Mouse (Mus musculus) left cerebral cortex, postnatal 4 days (tissue): ENCODE data around the gene Haghl. TPM values are rescaled to one million over a fixed set of nuclear protein-coding genes. Genes with fewer than 3 reads are reported as not detected.
"Not testable (repeated sequence)": the region's sequence is repeated elsewhere in the genome, so short reads cannot be mapped to it uniquely, and the experiment has no call there.

ENCODE experiments used
- DNase-seq: peaks from one replicate; pipeline ENCODE4 v3.0.0-alpha.2; 2022
- intact Hi-C: fragments of 180-260 bp; cut with DNase I; formaldehyde crosslinking; loops from one replicate; pipeline ENCODE4 v1.15.1; 2025
- total RNA-seq, 2 experiments: library from RNA; stranded (reverse); gene quantifications; 2 replicates each; pipeline ENCODE4 v1.2.3; 2021

Haghl gene
- total RNA-seq, 2 experiments from 2014 or later = 82.0 to 98.4 TPM

DNA sequence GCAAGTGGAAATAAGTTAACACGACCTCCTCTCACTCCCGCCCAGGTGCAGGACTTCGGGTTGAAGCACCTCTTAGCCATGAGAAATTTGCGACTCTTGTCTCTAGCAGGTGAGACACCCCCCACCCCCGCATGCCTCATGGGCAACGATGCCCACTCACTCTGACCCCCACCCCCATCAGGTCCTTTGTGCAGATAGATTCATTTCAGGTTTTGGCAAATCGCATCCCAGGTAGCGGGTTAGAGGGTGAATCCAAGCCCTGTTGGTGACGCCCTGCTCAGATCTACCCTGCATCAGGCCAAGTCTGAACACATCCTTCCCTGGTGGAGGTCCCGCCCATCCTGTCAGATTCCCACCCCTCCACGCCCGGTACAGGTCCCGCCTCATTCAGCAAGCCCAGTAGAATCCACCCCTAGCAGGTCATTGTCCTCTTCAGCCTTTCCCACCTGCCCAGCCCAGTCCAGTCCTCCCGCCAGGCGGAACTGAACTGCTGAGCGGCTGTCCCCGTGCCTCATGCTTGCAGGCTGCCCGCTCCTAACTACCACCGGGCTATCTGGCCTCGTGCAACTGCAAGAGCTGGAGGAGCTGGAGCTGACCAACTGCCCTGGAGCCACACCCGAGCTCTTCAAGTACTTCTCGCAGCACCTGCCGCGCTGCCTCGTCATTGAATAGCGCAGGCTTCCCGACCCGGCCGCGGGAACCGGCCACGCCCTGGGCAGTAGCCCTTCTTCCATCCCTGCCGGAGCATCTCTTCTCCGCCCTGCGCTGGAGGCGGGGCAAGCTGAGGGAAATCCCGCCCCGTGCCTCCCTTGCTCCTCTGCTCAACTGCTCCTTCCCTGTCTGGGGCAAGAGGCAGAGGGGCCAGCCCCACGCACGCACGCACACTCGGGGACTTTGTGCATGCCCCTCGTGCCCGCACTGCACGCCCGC lies 33.6 kb upstream of the Haghl start:
- no peak for DNase-seq
- intact Hi-C loops = no loop called here

DNA sequence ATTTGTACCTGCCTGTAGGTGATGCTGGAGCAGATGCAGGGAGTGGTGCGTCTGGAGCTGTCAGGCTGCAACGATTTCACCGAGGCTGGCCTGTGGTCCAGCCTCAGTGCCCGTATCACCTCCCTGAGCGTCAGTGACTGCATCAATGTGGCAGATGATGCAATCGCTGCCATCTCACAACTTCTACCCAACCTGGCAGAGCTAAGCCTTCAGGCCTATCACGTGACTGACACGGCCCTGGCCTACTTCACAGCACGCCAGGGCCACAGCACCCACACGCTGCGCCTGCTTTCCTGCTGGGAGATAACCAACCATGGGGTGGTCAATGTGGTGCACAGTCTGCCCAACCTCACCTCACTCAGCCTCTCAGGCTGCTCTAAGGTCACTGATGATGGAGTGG lies 32.2 kb upstream of the Haghl start:
- intact Hi-C loops = no loop called here
- DNase-seq = no peak

DNA sequence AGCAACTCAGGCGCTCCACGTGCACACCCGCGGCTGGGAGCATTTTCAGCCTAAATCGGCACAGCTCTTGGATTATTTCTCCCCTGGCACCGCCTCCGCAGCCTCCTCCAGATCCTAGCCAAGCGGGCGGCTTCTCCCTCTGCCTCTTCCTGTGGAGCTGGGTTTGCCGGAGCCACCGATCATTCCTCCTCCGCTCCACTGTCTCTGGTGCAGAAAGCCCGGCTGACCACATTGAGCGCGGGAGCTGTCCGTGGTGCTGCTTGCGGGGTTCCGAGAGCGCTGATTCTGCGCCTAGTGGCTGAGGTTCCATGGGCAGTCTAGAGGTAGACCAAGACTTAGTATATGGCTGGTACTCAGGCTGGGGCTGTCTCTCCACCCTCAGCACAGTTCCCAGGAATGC lies 28.0 kb upstream of the Haghl start:
- intact Hi-C loops = no loop called here
- peak; percentile 70 for DNase-seq

DNA sequence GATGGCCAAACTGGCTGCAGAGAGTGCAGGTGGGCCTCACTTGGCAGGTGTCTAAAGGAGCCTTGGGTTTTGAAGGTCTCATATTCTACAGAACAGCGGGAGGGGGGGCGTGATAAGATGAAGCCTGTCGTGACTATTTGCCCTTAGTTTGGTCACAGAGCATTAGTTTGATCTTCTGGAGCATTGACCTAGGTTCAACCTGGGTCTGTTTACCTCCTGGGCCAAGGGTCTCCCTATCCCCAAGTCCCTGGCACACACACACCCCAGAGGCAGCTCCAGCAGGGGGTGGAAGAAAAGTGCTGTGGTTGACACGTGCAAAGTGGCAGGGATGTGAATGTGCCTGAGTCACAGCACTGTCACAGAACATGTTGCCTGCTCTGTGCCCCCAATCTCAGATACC lies 25.4 kb upstream of the Haghl start:
- DNase-seq = no peak
- intact Hi-C loops = no loop called here

DNA sequence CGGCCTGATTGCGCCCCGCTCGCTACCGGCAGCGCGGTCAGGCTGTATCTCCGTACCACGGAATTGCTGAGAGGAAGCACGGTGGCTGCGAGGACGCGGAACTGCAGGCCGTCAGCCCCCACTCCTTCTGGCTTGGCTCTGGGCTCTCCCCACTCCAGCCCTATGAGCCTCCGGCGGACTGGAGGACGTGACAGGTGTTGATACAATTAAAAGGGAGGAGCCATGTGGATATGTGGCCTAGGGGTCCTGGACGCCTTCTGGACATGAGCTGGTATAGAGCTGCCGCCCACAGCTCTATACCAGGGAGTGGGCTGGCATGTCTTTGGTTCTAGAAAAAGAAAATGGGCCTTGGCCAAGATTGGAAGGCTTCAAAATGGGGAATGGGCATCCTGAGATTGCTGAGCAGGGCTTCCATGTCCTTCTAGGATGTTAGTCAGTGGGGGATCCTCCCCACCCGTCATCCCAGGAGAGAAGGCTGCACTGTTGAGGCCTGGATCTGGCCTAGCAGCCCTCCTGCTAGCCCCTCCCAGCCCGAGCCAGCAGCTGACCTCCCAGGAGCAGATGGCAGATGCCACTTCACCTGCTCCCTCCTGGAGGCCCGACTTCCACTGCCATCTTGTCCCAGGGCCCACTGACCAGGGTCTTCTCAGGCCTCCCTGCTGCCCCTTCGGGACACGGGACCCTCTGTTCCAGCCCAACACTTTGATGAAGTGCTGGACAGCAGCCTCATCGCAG lies 24.3 kb upstream of the Haghl start:
- intact Hi-C loops = no loop called here

DNA sequence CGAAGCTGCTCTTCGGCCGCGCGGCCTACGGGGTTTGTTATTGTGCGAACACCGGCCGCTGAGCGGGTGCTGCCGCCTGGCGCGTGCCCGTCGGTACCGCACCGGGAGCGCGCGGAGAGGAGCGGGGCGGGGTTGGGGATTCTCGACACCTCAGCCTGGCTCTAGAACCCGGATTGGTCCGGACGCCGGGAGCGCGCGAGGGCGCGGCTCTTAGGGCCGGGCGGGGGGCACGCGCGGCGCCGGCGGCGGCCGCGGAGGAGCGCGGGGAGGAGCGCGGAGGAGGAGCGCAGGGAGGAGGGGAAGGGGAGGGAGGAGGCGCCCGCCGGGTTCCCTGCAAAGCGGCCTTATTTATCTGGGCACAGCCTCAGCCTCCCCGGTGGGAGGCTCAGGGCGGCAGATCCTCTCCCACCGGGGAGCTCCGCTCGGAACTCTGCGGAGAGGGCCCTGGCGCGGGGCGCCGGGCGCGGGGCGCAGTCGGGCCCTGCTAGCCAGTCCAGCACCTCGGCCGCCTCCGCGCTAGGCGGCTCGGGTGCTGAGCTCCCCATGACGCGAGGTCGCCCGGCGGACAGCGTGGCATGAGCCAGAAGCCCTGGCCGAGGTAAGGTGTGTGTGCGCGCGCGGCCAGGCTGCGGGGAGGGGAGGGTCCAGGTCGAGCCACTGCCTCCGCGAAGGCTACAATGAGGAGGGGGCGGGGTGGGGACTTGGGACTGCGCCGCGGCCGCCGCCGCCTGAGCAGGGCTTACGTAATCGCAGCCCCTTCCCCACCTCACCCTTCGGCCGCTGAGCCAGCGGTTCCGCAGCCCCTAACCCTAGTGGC lies 23.5 kb upstream of the Haghl start, which contains the start of gene Fbxl16:
Fbxl16 (plus strand) TSS at position 297 of the 817 bp plus-strand sequence.
- intact Hi-C loops = no loop called here

More for the DNA sequence above, 24.3 kb upstream of the Haghl start:
- peak; percentile 69 for DNase-seq

DNA sequence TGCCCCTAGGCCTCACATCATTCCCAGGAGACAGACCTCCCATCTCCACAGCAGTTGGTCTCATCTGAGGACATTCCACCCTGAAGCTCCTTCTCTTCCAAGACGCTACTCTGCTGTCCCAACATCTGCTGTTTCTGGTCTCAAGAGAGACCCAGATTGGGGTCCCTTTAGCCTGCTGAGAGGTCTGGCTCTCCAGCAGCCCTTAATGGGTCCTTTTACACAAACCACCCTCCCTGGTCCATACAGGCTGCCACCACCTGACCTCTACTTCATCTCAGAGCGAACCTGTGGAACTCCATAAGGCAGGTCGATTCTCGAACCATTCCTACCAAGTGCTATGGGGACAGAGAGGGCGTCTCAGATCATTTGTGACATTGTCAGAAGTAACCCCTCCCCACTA lies 22.6 kb upstream of the Haghl start:
- intact Hi-C loops = no loop called here
- DNase-seq = no peak

More for the DNA sequence above, 23.5 kb upstream of the Haghl start, which contains the start of gene Fbxl16:
- DNase-seq = peak; percentile 92

DNA sequence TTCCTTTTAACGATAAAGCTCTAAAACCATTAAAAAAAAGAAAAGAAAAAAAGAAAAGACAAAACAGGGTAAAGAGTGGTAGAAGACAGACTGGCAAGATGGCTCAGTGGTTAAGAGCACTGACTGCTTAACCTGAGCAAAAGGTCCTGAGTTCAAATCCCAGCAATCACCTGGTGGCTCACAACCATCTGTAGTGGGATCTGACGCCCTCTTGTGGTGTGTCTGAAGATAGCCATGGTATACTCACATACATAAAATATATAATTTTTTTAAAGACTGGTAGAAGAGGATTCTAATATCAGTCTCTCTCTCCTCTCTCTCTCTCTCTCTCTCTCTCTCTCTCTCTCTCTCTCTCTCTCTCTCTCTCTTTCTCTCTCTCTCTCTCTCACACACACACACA lies 22.0 kb upstream of the Haghl start:
- intact Hi-C loops, DNase-seq: not testable (repeated sequence)

DNA sequence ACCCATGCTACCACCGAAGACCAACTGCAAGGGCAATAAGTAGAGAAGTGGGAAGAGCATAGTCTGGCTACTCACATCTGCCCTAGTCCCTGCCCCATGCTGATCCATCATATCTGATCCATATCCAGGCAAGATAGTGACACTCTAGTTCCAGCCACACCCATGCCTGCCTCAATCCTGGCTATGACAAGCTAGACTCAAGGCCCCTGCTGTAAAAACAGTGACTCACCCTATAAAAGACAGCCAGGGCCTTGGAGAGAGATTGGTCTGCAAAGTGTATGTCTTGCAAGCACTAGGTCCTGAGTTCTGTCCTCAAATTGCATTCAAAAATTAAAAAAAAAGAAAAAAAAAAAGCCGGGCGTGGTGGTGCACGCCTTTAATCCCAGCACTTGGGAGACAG lies 21.0 kb upstream of the Haghl start:
- intact Hi-C loops = no loop called here
- DNase-seq = no peak

DNA sequence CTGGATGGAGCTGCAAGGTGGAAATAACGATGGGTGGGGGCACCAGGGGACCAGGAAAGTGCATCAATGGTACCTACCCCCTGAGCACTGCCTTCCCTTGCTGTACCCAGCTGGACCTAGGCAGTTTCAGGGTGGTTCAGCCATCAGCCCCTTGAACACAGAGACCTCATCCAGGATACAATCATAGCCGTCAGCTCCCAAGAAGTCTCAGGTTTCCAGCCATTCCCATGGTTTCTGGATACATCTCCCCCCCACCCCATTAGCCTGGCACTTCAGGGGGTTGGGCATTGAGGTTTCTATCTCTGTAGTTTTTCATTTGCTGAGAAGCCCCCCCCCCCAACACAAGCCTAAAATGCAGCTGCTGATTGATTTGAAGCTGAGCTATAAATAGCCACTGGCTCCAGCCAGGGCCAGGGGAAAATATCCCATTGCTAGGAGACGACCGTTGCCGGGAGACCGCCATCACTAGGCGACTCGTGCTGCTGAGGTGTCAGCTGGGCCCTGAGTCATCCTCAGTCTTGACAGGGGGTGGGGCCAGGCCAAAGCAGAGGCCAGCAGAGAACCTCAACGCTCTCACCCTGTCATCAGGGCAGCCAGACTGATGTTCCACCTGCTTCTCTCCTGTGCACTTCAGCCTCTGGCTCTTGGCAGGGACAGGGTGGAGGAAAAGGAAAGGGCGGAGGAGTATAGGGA lies 17.5 kb upstream of the Haghl start:
- DNase-seq = peak; percentile 83
- intact Hi-C loops = loop anchor here (5.0 kb wide), 1 partner anchor 71 kb away; no protein-coding TSS in a partner anchor

DNA sequence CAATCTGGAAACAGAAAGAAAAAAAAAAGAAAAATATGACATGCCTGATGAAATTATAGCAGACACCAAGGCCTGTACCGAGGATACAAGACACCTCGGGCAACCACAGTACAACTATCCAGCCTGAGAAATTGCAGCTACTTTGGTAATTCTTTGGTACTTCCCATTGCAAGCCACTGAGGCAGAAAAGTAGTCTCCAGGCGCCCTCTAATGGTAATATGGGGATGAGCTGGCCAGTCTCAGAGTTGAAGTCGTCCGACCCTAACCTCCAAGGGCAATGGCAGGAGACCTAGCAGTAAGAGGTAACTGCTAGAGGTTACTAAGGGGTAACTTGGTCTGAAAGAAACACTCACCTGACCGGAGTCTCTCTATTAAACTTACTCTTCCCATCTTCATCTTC lies 15.6 kb upstream of the Haghl start:
- DNase-seq = peak; percentile 56

DNA sequence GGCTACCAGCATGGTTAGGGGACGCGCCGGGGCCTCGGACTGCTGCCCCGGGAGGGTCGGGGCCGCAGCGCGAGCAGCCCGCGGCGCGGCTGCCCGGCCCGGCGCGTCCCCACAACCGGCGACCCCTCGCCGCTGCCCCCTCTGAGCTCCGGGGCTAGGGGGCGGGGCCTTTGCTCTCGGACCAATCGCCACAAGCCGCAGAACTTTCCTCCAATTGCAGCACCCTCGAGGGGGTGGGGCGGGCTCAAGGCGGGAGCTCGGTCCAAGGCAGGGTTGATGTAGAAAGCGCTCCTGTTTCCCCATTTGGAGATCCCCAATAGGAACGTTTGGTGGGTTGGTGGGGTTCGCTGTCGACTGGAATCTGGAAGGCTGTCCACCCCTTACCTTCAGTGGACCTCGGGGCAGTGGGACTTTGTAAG lies 11.5 kb upstream of the Haghl start, which contains the start of gene Metrn:
Metrn (minus strand) TSS at position 186 of the 419 bp plus-strand sequence.
- peak; percentile 91 for DNase-seq
- intact Hi-C loops = loop anchor here (5.0 kb wide), 1 partner anchor 320 kb away; no protein-coding TSS in a partner anchor

More for the DNA sequence above, 15.6 kb upstream of the Haghl start:
- intact Hi-C loops = loop anchor here (5.0 kb wide), 1 partner anchor 69 kb away; no protein-coding TSS in a partner anchor

DNA sequence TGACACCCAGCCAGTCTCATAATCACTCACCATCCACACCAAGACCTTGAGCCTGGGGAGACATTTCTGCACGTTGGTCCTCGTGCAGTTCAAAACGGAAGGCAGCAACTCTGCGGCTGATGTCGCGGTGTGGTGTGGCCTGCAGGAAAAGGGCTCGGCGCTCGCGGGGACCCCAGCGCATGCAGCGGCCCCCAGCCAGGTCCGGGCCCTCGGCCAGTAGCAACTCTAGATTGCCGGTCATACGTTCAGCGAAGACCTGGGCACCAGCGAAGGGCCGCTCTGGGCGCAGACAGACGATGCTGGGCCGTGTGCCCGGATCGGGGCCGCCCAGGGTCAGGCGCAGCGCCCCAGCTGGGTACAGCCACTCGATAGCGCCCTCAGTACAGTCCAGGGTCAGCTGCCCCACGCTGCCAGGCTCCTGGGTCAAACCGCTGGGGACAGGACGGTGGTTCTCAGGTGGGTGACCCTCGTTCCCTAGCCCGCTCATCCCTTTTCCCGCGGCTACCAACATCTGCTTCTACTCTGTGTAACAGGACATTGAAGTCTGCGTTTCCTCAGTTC lies 10.8 kb upstream of the Haghl start:
- peak; percentile 41 for DNase-seq

DNA sequence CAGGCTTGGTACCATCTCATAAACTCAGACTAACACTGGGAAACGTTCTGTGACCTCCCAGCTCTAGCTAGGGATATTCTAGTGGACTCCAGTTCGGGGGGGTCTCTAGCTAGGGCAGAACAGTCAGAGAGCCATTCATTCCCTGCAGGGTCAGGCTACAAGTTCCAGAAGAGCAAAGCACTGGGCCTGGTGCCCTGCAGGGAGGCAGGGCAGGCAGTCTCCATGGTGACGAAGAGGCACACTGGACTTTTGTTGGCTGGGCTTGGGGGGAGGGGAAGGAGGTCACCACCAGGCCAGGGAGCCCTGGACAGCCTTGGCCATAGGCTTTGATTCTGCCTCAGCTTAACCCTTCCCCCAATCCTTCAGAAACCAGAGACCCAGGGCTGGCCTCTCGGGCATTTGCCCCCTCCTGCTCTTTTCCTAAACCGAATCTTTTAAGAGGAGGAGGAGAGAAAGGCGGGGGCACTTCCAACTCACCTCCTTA lies 10.2 kb upstream of the Haghl start, which contains the start of gene AC134908.4:
AC134908.4 (minus strand) TSS at position 51 of the 484 bp plus-strand sequence.
- DNase-seq = peak; percentile 60
- intact Hi-C loops = loop anchor here (5.0 kb wide), 1 partner anchor 318 kb away; no protein-coding TSS in a partner anchor

More for the DNA sequence above, 10.8 kb upstream of the Haghl start:
- intact Hi-C loops = loop anchor here (5.0 kb wide), 1 partner anchor 319 kb away; no protein-coding TSS in a partner anchor

DNA sequence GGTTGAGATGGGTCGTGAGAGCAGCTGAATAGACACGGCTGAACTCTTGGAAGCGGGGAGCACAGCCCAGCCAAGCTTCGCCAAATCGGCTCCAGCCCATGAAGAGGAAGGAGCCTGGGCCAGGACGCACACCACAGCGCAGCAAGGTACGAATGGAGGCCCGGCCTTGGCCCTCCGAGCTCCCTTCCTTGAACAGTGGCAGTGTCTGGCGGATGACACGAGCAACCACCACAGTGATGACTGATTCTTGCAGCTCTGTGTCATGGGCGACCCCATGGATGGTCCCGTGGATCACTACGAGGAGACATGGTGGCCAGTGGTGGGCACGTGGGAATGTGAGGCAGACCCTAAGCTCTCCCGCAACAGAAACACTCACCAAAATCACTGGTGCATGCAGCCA lies 9.5 kb upstream of the Haghl start:
- DNase-seq = no peak
- intact Hi-C loops = loop anchor here (5.0 kb wide), 1 partner anchor 318 kb away; no protein-coding TSS in a partner anchor

DNA sequence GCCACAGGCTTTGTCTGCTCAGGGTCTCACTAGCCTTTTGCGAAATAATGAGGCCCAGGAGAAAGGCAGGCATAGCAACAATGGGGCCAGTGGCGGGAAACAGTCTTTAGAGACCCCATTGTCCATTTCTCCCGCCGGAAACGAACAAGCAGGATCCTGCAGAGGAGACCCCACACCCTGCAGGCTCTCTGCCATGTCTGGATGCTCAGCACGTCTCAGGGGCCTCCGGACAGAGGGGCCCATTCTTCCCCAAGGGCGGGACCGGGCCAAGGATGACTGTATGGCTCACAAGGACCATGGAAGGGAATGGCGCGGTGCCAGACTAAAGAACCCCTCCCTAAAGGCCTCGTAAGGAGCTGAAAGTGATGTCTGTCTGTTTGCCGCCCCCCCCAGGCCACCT lies 8.7 kb upstream of the Haghl start:
- intact Hi-C loops = no loop called here
- DNase-seq = peak; percentile 44

DNA sequence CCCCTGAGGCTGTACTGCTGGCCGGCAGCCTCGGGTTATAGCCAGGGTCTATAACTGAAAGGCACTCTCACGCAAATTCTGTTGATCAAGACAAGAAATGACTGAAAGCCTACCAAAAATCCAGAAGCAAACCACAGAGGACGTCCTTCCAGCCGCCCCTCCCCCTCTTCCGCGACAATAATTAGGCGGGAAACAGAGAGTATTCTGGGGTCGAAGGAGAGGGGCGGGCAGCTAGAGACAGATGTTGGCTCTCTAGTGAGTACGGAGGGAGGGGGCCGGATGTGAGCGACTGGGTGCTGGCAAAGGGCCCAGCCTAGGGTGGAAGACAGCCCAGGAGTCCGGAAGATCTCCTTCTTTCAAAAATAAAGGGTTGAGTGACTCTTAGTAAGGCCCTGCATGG lies 7.1 kb upstream of the Haghl start, which contains the start of gene Fam173a:
Fam173a (minus strand) TSS at position 287 of the 400 bp plus-strand sequence.
- DNase-seq = peak; percentile 79
- intact Hi-C loops = no loop called here

DNA sequence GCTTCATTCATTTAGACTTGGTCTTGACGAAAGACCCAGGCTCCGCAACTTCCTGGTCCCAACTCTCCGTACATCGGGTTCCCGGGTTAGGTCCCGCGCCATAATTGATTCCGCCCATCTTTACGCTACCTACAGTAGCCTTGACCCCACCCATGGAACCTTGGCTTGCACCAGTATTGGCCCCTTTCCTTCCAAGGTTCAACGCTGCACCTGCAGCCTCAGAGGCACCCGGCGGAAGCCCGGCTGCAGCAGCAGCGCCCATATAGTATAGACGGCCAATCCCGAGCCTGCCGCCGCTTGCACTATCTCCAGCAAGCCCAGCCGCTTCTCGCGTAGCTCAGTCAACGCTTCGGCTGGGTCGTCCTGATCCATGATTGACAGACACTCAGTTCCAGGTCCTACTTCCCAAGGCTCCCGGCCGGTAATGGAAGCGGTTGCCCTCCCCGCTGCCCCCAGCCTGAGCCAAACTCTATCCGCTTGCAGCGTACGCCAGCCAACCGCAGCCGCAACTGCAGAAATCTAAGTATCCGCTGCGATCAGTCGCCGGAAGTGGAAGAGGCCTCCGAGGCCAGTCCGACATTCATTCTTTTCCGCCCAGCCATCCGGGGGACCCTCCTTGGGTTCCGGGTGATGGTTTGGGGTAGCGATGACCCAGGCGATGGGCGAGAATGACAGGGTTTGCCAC lies 6.5 kb upstream of the Haghl start:
- DNase-seq = peak; percentile 84
- intact Hi-C loops = no loop called here
